Mouse (Mus musculus) stomach, postnatal 0 days (tissue): Measurements from ENCODE around the gene Filip1. TPM values are rescaled to one million over a fixed set of nuclear protein-coding genes. Genes with fewer than 3 reads are reported as not detected.
"Not testable (repeated sequence)": the region's sequence is repeated elsewhere in the genome, so short reads cannot be mapped to it uniquely, and the experiment has no call there.

ENCODE experiments used
- ATAC-seq: fragments of 200-750 bp; cut with Nextera tagmentation; 2 replicates; pipeline ENCODE4 v1.8.0; 2017; ENCODE audit not compliant: low FRiP score, low TSS enrichment
- DNase-seq: peaks from one replicate; pipeline ENCODE4 v3.0.0-alpha.2; 2016; ENCODE audit warnings: low spot score
- H3K27ac ChIP-seq: fragments of 300-500 bp; sonication (generic); replicated peaks from 2 replicates; pipeline ENCODE4 v1.5.1; 2014; ENCODE audit warnings: mild to moderate bottlenecking, control low read depth
- H3K27me3 ChIP-seq: fragments of 300-500 bp; sonication (generic); 2 replicates; pipeline ENCODE4 v1.6.1; 2014; ENCODE audit warnings: low read length; ENCODE audit not compliant: control insufficient read depth, insufficient read depth
- H3K36me3 ChIP-seq: fragments of 300-500 bp; sonication (generic); 2 replicates; pipeline ENCODE4 v1.6.1; 2014; ENCODE audit warnings: low read length, mixed read lengths; ENCODE audit not compliant: control insufficient read depth, insufficient read depth
- H3K4me1 ChIP-seq: fragments of 300-500 bp; sonication (generic); replicated peaks from 2 replicates; pipeline ENCODE4 v1.6.1; 2014; ENCODE audit warnings: antibody characterized with exemption; ENCODE audit not compliant: control insufficient read depth, insufficient read depth
- H3K4me2 ChIP-seq: fragments of 300-500 bp; sonication (generic); replicated peaks from 2 replicates; pipeline ENCODE4 v1.6.1; 2014; ENCODE audit warnings: low read depth, mild to moderate bottlenecking, control low read depth, moderate library complexity
- H3K4me3 ChIP-seq: fragments of 300-500 bp; sonication (generic); 2 replicates; pipeline ENCODE4 v1.5.1; 2014; ENCODE audit warnings: low read depth, low read length, control low read depth
- H3K9ac ChIP-seq: fragments of 300-500 bp; sonication (generic); 2 replicates; pipeline ENCODE4 v1.6.1; 2014; ENCODE audit warnings: mild to moderate bottlenecking, low read length, control low read depth, mixed read lengths
- H3K9me3 ChIP-seq: fragments of 300-500 bp; sonication (generic); 2 replicates; pipeline ENCODE4 v1.6.1; 2016; ENCODE audit warnings: low read length; ENCODE audit not compliant: control insufficient read depth
- CTCF ChIP-seq: IDR thresholded peaks from 2 replicates; pipeline ENCODE4 v1.5.1; 2016; ENCODE audit warnings: antibody characterized with exemption, low read depth, mild to moderate bottlenecking, moderate library complexity
- EP300 ChIP-seq: optimal IDR thresholded peaks from 2 replicates; pipeline ENCODE3; 2016; ENCODE audit warnings: antibody characterized with exemption
- WGBS: fragments of 180-500 bp; shearing (Covaris S2); extraction: QIAGEN DNeasy Blood & Tissue Kit; methylation state at CpG from one replicate; pipeline ENCODE4 v1.1.7; 2014; 5-methylcytosine and 5-hydroxymethylcytosine counted together
- polyA plus RNA-seq: library from polyadenylated mRNA; unstranded; fragments of >200 nt; fragmentation: Nextera tagmentation; extraction: Ambion mirVana; gene quantifications from 2 replicates; pipeline ENCODE4 v1.2.1, GENCODE M21; 2015

Filip1 gene
- polyA plus RNA-seq, 1 experiment from 2014 or later: 9.6 TPM

DNA sequence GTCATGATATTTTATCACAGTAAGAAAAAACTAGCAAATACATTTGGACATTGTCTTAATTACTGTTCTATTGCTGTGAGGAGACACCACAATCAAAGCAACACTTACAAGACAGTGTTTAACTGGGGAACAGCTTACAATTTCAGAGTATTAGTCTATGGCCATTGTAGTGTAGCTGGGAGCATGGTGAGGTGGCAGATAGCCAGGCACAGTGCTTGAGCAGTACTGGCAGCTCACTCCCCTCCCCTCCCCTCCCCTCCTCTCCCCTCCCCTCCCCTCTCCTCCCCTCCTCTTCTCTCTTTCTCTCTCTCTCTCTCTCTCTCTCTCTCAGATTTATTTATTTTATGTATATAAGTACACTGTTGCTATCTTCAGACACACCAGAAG is 25.3 kb upstream of the Filip1 start:
- DNase-seq: no peak
- no peak overlapping the region for H3K4me3 ChIP-seq
- TF ChIP-seq EP300 (no peak), CTCF (no peak)
- H3K27ac ChIP-seq: no peak overlapping the region
- no peak overlapping the region for H3K9ac ChIP-seq
- H3K36me3 ChIP-seq: no peaks in the 10 kb centered on the region
- ATAC-seq: no peak
- no peak overlapping the region for H3K4me2 ChIP-seq
- no peaks in the 10 kb centered on the region for H3K9me3 ChIP-seq
- no peaks in the 10 kb centered on the region for H3K27me3 ChIP-seq
- H3K4me1 ChIP-seq: no peaks in the 10 kb centered on the region

DNA sequence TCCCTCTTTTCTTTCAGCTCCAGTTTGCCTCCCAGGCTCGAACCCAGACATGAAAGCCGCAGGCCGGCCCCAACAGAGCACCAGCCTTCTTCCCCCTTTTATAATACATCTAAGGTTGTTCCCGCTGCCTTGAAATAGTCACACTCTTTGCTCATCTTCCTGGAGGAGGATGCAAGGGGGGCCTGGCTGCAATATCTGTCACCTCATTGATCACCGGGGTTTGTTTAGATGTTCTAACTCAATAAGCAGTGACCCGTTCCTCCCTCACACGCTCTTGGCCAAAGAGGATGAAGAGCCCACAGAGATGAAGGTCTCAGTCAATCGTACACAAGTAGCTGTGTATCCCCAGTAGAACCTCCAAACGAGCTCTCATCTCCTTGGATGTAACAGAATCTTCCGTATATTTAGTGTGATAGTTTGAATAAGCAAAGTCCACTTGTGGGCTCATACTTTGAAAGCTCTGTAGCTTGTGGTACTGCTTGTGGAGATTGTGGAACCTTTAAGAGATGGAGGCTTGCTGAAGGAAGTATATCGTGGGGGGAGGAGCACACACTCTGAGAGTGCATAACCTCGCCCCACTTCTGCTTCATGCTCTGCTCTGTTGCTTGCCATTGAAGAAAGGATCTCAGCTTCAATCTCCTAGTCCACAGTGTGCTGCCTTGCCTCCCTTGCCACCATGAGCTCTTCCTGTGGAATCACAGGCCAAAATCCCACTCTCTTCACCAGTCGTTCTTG is 24.8 kb upstream of the Filip1 start:
- Histone ChIP-seq H3K9ac (no peak overlapping the region), H3K4me1 (no peaks in the 10 kb centered on the region), H3K27ac (no peak overlapping the region), H3K27me3 (no peaks in the 10 kb centered on the region), H3K4me2 (no peak overlapping the region), H3K9me3 (no peaks in the 10 kb centered on the region), H3K36me3 (no peaks in the 10 kb centered on the region), H3K4me3 (no peak overlapping the region)
- no peak for TF ChIP-seq CTCF
- TF ChIP-seq EP300: no peak
- DNase-seq (no peak), ATAC-seq (no peak)
- WGBS: 79% methylated on average over 13 of the region's 13 CpGs

DNA sequence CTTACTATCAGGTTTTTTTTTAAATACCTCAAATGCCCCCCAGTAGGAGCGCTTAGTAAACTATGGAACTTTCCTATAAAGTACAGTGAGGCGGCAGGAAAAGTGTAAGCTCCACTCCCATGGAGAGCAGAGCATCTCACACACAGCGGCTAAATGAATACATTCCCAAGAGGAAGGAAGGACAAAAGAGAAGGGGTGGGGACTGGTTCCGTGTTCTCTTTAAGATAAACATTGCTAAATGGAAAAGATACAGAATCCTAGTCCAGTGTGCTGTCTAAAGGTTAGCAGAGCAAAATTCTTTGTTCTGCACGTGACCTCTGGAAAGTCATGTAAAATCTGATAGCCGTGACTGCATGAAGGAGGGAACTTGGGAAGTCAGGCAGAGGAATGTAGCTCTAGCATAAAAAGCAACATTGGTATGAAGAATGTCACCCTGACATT is 13.9 kb upstream of the Filip1 start:
- Histone ChIP-seq H3K9ac (no peak overlapping the region), H3K36me3 (no peaks in the 10 kb centered on the region), H3K4me3 (no peak overlapping the region), H3K4me1 (no peaks in the 10 kb centered on the region), H3K27ac (no peak overlapping the region), H3K4me2 (no peak overlapping the region), H3K9me3 (no peaks in the 10 kb centered on the region), H3K27me3 (no peaks in the 10 kb centered on the region)
- WGBS: 48% methylated on average over 6 of the region's 6 CpGs
- ATAC-seq: peak; percentile 29; the same call in 1 of the 2 replicates
- no peak for DNase-seq
- TF ChIP-seq CTCF: no peak
- no peak for TF ChIP-seq EP300

DNA sequence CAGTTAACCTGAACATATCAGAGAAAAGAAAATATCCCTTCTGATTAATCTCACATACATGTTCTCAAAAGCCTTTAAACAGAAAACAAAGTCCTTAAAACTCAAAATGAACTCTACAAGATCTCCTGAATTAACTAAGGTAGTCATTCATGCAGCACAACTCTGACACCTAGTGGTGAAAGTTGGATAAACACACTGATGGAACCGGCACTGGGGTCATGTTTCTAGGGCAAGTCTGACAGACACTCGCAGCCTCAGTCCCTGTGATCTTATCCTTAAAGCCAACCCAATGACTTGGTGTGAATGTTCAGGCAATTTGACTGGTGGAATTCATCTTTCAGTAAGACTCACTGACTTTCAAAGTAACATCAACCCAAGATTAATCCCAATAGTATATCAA is 13.4 kb upstream of the Filip1 start:
- DNase-seq: peak; percentile 60
- Histone ChIP-seq H3K9me3 (no peaks in the 10 kb centered on the region), H3K4me1 (no peaks in the 10 kb centered on the region), H3K9ac (no peak overlapping the region), H3K27me3 (no peaks in the 10 kb centered on the region), H3K4me3 (no peak overlapping the region), H3K36me3 (no peaks in the 10 kb centered on the region), H3K27ac (no peak overlapping the region), H3K4me2 (no peak overlapping the region)
- TF ChIP-seq EP300 (no peak), CTCF (peak; percentile 89)
- 3% methylated on average over 2 of the region's 2 CpGs for WGBS
- ATAC-seq: 0 out of 2 replicates have a peak, but pooled peaks have one; percentile 51

DNA sequence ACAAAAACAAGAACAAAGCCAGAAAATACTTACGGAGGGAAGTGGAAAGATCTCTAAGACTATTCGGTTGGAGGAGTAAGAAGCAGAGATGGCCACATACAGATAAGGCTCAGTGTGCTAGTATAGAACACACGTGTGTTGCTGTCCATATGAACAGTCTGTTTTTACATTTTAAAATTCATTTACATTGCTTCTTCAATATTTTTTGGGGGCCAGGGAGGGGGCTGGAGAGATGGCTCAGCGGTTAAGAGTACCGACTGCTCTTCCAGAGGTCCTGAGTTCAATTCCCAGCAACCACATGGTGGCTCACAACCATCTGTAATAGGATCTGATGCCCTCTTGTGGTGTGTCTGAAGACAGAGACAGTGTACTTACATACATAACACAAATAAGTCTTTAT is 12.7 kb upstream of the Filip1 start:
- DNase-seq, H3K4me2 ChIP-seq, H3K27ac ChIP-seq, H3K27me3 ChIP-seq, H3K9me3 ChIP-seq, H3K4me3 ChIP-seq, H3K4me1 ChIP-seq, H3K9ac ChIP-seq, ATAC-seq, H3K36me3 ChIP-seq: not testable (repeated sequence)
- 82% methylated on average over 5 of the region's 5 CpGs for WGBS

DNA sequence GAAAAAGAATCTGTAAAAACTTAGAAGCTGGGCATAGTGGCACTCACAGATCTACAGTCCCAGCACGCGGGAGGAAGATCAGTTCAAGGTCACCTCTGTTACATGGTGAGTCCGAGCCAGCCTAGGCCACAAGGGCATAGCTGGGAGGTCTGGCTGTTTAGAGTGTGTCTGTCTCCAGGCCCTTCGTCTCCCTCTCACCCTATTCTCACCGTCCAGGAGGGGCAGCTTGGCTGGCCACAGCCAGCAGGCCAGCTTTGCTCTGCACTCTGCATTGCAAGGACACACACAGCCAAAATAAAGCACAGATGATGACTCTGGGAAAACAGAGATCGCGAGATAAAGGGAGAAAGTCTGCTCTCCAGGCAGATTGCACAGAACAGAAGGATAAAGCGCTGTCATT is 10.2 kb upstream of the Filip1 start:
- no peak for DNase-seq

More for the DNA sequence above, 10.2 kb upstream of the Filip1 start:
- TF ChIP-seq EP300 (no peak), CTCF (no peak)
- no peaks in the 10 kb centered on the region for H3K36me3 ChIP-seq
- no peak overlapping the region for H3K4me2 ChIP-seq
- no peak for ATAC-seq
- H3K27ac ChIP-seq: no peak overlapping the region
- no peak overlapping the region for H3K4me3 ChIP-seq
- WGBS: 61% methylated on average over 8 of the region's 8 CpGs
- no peaks in the 10 kb centered on the region for H3K27me3 ChIP-seq
- H3K4me1 ChIP-seq: no peaks in the 10 kb centered on the region
- no peaks in the 10 kb centered on the region for H3K9me3 ChIP-seq
- H3K9ac ChIP-seq: no peak overlapping the region
